Mouse (Mus musculus) natural killer cell, adult 2 months (primary cell): ENCODE measurements around the gene Zc3h4.
"Not testable (repeated sequence)": the region's sequence is repeated elsewhere in the genome, so short reads cannot be mapped to it uniquely, and the experiment has no call there.

Experiments
- DNase-seq, 2 experiments: peaks; one replicate each; pipeline ENCODE4 v3.0.0; 2022; ENCODE audit warnings: low spot score in 2 of 2

The Zc3h4 gene

DNA sequence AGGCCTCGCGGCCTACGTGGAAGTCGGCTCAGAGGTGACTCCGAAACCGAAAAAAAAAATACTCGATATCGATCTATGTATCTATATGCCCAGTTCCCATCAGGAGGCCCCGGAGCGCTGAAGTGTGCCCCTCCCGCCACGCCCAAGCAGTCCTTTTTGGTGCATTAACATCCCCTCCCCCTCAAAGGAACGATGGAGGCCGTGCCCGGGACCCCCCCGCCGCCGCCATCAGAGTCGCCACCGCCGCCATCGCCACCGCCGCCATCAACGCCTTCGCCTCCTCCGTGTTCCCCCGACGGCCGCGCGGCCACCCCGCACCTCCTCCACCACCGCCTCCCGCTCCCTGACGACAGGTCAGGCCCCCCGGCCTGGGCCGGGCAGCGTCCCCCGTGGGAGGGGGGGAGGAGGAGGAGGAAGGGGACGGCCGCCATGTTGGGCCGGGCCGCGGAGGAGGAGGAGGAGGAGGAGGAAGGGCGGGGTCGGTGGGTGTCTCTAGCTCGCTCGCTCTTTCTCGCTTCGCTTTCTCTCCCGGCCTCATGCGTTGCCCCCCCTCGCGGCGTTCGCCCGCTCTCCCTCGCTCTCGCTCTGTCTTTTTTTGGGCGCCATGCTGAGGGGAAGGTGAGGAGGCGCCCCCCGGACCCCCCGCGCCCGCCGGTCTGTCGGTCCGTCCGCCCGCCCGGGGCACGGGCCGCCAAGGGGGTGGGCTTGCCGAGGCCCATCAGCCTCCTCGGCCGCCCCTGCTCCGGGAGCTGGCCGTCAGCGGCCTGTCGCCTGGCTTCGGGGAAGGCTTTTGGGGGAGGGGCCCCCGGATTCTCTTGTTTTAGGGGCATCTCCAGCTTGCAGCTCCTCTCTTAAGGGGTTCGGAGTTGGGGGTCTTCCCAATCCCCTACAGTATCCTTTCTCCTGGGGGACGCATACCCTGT, at the start of gene Zc3h4:
Gene Zc3h4 (plus strand): TSS at position 222 of the 923 bp plus-strand sequence.
- DNase-seq = peak; percentile 84 to 86

- no peak for DNase-seq
Observed at GRCm38 (mm10) chr7:16355854-16356594, 44.7 kb upstream of the Zc3h4 start.

GRCm38 (mm10) chr7:16357602-16358001, 43.1 kb upstream of the Zc3h4 start:
- no peak for DNase-seq

GRCm38 (mm10) chr7:16364319-16364718, 36.4 kb upstream of the Zc3h4 start:
- peak in 1 of 2 experiments; percentile 15 for DNase-seq

GRCm38 (mm10) chr7:16364901-16365500, 35.7 kb upstream of the Zc3h4 start:
- peak; percentile 18 to 42 for DNase-seq

GRCm38 (mm10) chr7:16366133-16366646, 34.5 kb upstream of the Zc3h4 start:
- DNase-seq = peak; percentile 46 to 61

DNA sequence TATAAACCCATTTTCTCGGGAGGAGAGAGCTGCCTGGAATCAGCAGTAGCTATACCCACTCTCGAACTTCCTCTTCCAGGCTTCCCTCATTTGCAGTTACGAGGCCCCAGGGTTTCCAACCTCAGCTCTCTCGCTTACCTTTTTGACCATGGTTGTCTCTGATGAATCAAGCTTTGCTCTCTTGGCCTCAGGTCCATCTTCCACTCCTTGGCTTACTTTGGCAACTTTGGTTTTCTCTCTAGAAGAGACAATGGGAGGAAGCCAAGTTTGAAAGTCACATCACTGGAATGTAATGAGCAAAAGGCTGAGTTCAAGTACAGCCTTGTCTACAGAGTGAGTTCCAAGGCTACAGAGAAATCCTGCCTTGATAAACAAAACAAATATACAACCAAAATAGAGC, 34.0 kb upstream of the Zc3h4 start:
- DNase-seq = no peak

- no peak for DNase-seq
Observed at GRCm38 (mm10) chr7:16368835-16369234, 31.9 kb upstream of the Zc3h4 start.

- no peak for DNase-seq
Observed at GRCm38 (mm10) chr7:16370596-16370995, 30.1 kb upstream of the Zc3h4 start.

DNA sequence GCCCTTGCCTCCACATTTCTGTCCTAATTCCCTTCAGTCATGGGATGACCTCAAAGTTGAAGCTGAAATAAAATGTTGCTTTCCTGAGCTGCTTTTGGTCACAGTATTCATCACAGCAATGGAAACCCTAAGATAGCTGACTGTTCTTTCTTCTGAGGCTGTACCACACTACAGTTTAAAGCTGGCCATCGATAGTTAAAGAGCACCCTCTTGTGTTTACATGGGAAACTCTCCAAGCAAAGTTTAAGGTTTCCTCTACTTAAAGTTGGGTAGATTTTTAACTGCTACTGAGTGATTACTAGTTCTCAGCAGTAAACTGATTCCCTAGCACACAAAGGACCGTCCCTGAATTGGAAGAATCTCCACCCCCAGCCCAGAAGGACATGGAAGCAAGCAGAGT, 27.0 kb upstream of the Zc3h4 start:
- DNase-seq = no peak

GRCm38 (mm10) chr7:16374989-16375388, 25.7 kb upstream of the Zc3h4 start:
- DNase-seq = no peak

DNA sequence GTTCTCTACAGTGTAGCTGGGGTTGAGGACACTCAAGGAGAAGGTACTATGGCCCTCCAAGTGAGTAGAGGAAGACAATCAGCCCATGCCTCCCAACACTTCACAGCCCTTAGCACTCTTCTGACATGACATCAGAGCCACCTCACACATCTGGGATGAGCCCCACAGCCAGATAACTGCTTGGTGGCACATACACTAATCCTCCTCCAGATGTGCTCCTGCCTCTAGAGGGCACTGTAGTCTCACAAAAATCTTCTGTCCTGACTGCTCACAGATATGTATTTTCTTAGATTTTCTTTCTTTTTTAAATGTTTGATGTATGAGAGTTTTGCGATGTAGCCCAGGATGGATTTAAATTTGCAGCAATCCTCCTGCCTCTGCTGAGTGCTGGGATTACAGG, 24.2 kb upstream of the Zc3h4 start:
- DNase-seq = peak; percentile 61 to 76

DNA sequence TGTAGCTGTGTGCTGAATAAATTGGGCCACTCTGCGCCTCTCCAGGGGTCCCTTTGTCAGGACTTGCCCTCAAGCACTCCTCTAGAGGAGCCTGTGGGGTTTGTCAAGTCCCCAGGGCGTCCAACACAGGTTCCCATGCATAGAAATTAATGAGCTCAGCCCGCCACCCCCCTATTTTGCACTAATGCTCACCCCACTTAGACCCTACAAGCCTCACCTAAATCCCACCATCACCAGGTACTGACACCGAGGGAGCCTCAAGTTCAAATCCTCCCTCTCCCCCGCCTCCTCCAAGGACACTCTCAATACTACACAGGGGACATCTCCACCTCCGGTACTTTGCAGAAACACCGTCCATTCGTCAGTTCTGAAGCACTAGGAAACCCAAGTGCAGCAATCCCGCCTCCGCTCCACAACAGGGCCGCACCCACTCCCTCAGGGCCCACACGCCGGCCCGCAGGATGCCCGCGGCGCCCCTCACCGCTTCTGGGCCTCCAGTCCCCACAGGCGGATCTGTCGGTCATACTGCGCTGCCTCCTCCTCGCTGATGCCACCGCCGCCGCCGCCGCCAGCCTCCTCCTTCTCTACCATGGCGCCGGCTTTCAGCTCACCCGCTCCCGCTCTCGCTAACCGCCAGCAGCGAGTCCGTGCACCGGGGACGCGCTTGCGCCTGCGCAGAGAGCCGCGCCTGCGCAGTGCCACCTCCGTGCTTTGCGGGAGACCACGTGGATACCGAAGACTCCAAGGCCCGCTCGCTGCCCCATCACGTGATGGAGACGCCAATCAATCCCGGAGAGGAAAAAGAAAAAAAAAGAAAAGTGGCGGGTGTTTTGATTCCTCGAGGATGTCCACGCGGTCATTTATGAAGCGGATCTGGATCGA, 13.3 kb upstream of the Zc3h4 start, which contains the start of gene Sae1:
Gene Sae1 (minus strand): TSS at position 647 of the 882 bp plus-strand sequence.
- DNase-seq = peak; percentile 91 to 94

- not testable (repeated sequence) for DNase-seq
Observed at GRCm38 (mm10) chr7:16389942-16390341, 10.8 kb upstream of the Zc3h4 start.

DNA sequence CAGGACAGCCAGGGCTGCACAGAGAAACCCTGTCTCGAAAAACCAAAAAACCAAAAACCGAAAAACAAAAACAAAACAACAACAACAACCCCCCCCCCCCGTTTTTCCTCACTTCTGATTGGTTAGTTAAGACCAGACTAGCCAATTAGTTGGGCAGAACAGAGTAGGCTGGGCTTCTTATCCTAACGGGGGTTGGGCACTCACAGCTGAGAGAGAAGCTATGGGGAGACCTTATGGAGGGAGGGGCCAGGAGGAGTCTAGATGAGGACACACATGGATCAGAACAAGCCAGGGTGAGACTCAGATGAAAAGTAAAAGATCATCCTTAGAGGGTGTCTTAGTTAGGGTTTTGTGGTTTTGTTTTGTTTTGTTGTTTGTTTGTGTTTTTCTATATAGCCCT, 7.8 kb upstream of the Zc3h4 start:
- no peak for DNase-seq

- peak; percentile 55 to 58 for DNase-seq
Observed at GRCm38 (mm10) chr7:16395944-16396343, 4.8 kb upstream of the Zc3h4 start.

DNA sequence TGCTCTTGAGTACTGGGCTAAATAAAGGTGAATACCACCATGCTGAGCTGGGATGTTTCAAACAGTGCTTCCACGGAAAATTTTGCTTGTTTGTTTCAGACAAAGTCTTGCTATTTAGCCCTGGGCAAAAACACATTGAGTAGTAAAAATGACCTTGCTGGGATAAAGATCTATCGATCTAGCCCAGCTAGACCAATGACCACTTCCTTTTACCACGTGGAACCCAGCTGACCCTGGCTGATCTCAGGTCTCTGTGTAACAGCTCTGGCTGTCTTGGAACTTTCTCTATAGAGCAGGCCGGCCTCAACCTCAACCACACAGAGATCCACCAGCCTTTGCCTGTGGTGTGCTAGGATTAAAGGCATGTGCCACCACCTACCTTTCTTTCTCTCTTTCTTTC, 3.2 kb upstream of the Zc3h4 start:
- peak; percentile 15 to 44 for DNase-seq

- no peak for DNase-seq
Observed at GRCm38 (mm10) chr7:16398387-16399050, 2.2 kb upstream of the Zc3h4 start.

DNA sequence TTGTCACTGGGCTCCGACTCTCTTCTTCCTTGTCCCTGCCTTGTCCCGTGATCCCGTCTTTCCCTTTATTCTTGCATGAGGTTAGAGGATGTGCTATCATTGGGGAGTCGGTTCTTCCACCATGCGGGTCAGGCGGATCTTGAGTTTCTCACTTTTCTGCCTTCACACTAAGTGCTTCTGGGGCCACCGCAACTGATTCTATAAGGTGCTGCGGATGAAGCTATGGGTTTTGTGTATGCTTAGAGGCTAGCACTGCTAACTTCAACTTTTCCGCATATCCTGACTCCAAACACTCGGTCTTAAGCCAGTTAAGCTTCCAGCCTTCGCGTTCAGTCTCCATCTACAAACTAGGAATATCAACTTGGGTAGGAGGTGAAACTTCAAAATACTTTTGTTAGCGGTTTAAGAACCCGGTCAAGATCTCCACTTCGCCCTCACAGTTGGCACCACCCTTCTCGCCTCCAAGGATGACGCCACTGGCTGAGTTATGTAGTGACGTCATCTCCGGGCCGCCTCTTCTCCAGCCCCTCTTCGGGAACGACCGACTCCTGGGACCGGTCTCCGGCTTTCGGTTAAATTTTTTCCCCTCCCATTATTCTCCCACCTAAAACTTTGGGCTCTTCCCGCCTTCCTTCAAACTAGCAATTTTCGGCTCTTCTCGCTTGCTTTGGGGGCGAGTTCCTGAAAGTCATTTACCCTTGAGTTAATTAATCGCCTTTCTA, 1.5 kb upstream of the Zc3h4 start:
- peak; percentile 90 to 94 for DNase-seq
